In the genomic region with DNA sequence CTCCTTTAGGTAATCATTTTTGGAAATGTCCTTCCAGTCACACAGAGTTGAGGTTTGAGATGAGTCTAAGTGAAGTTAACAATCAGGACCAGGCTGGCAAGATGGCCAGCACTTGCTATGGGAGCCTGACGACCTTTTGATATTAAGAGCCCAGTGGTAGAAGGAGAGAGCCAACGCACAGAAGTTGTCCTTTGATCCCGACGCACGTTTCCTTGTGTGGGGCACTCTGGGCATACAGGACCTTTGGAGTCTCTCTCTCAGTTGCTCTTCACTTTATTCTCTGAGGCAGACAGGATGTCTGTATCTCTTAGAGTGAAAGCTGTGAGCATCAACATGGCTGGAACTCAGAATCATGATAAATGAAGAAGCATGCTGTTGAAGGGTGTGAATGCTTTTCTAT, we compare ENCODE assay signal across 36 mouse cellular contexts. TPM values are rescaled to one million over a fixed set of nuclear protein-coding genes. Genes with fewer than 3 reads are reported as not detected.
"Had no signal": no experiment of that assay in that cellular context is flagged by ENCODE, and none has a peak within 500 bp of the region (broad histone marks: within the 10 kb centered on the region; RNA-seq: fewer than 3 reads in every experiment).

No protein-coding gene starts in this region.

- H3K4me2 ChIP-seq: forebrain, embryonic 15.5 days; heart, embryonic 11.5 days; heart, embryonic 13.5 days; heart, embryonic 15.5 days; hindbrain, embryonic 12.5 days; hindbrain, embryonic 14.5 days; kidney, embryonic 15.5 days; limb, embryonic 12.5 days; liver, embryonic 11.5 days; liver, embryonic 13.5 days; liver, embryonic 15.5 days had no signal

- H3K27me3 ChIP-seq: forebrain, embryonic 15.5 days; heart, embryonic 13.5 days; heart, embryonic 15.5 days; hindbrain, embryonic 12.5 days; kidney, embryonic 15.5 days; limb, embryonic 12.5 days; liver, embryonic 13.5 days; liver, embryonic 15.5 days had no signal

- ATAC-seq: forebrain, embryonic 15.5 days; forebrain, postnatal 0 days; hindbrain, embryonic 16.5 days; inflammation-experienced regulatory T-cells, adult 6 months; liver, postnatal 0 days had no signal

- H3K4me1 ChIP-seq: forebrain, embryonic 15.5 days; heart, embryonic 13.5 days; heart, embryonic 15.5 days; hindbrain, embryonic 12.5 days; liver, embryonic 13.5 days; liver, embryonic 15.5 days had no signal

- H3K4me3 ChIP-seq: forebrain, embryonic 15.5 days; heart, adult 2 months; heart, embryonic 13.5 days; heart, embryonic 15.5 days; hindbrain, embryonic 10.5 days; hindbrain, embryonic 12.5 days; kidney, embryonic 15.5 days; limb, embryonic 10.5 days; limb, embryonic 12.5 days; liver, embryonic 13.5 days; liver, embryonic 15.5 days had no signal

- H3K27ac ChIP-seq: forebrain, embryonic 15.5 days; heart, adult 2 months; heart, embryonic 13.5 days; heart, embryonic 15.5 days; hindbrain, embryonic 10.5 days; hindbrain, embryonic 12.5 days; hindbrain, embryonic 14.5 days; kidney, embryonic 15.5 days; limb, embryonic 10.5 days; limb, embryonic 12.5 days; liver, embryonic 13.5 days; liver, embryonic 15.5 days had no signal

- H3K9me3 ChIP-seq: forebrain, embryonic 15.5 days; heart, embryonic 15.5 days; hindbrain, embryonic 10.5 days; kidney, embryonic 15.5 days; limb, embryonic 10.5 days; liver, embryonic 13.5 days; liver, embryonic 15.5 days had no signal

- H3K36me3 ChIP-seq: forebrain, embryonic 15.5 days; heart, embryonic 15.5 days; kidney, embryonic 15.5 days; liver, embryonic 13.5 days had no signal

- H3K9ac ChIP-seq: forebrain, embryonic 15.5 days; forebrain, postnatal 0 days; heart, embryonic 13.5 days; heart, embryonic 15.5 days; hindbrain, embryonic 12.5 days; hindbrain, embryonic 14.5 days; kidney, embryonic 15.5 days; limb, embryonic 12.5 days; liver, embryonic 13.5 days; liver, embryonic 15.5 days; liver, postnatal 0 days had no signal

- DNase-seq: forebrain, postnatal 0 days; gastrocnemius, postnatal 14 days; gastrocnemius, postnatal 36 days; heart, adult 11 months; heart, adult 2 months; heart, postnatal 14 days; heart, postnatal 36 days; kidney, adult 11 months; kidney, adult 8-10 months; layer of hippocampus, adult 9-11 months; layer of hippocampus, postnatal 36 days; liver, embryonic 13.5 days; liver, postnatal 0 days had no signal

RNA-seq across cellular contexts. Expression of a gene that starts 30.5 kb away (rescaled TPM):
- total RNA-seq: forebrain, postnatal 0 days; gastrocnemius, adult 18-20 months; gastrocnemius, postnatal 14 days; gastrocnemius, postnatal 36 days; heart, adult 2 months; heart, postnatal 36 days; layer of hippocampus, adult 18-20 months; layer of hippocampus, adult 8-10 months; layer of hippocampus, postnatal 14 days; layer of hippocampus, postnatal 36 days; left cerebral cortex, adult 18-20 months; left cerebral cortex, adult 8-10 months; left cerebral cortex, postnatal 14 days; left cerebral cortex, postnatal 36 days had no signal
- polyA plus RNA-seq: forebrain, embryonic 15.5 days; forebrain, postnatal 0 days; heart, adult 2 months; heart, embryonic 11.5 days; heart, embryonic 13.5 days; heart, embryonic 15.5 days; heart, postnatal 0 days; hindbrain, embryonic 10.5 days; hindbrain, embryonic 12.5 days; hindbrain, embryonic 14.5 days; hindbrain, embryonic 16.5 days; inflammation-experienced regulatory T-cells, adult 6 months; limb, embryonic 10.5 days; limb, embryonic 12.5 days; liver, embryonic 13.5 days; liver, embryonic 15.5 days had no signal
